Mouse (Mus musculus): ENCODE measurements around the gene Kiss1r. TPM values are rescaled to one million over a fixed set of nuclear protein-coding genes. Genes with fewer than 3 reads are reported as not detected.

Kiss1r gene
- total RNA-seq (2023), result 0.65 TPM

DNA sequence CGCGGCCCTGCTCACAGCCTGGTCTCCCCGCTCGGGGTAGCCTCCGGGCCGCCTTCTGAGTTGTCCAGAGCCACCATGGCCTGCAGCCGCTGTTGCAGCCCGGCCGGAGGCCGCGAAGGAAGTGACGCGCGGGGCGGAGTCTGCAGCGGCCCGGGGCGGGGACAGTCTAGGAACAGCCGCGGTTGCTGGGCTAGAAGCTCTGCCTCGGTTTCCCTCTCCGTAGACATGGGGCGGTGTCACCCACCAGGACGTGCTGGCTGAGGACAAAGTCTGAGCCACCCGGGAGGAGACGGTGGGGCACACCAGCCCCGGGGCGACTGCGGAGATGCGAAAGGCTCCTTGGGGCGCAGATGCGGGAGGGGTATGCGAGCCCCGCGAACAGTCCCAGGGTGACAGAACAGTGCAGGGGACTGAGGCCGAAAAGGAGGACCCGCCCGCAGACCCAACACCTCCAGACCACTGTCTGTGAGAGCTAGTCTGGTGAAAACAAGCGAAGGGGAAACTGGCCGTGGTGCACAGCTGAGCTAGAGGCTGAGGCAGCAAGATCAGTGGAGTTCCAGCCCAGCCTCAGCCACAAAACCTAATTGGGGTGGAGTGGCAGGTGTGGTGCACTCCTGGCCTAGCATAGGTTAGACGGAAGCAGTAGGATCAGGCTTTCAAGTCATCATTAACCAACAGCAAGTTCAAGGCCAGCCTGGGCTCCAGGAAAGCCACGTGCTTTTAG lies at the start of gene Kiss1r:
Kiss1r (plus strand) TSS at position 164 of the 724 bp plus-strand sequence.

GRCm38 (mm10) chr10:79874290-79874862 lies 42.4 kb upstream of the Kiss1r start, which contains the start of the genes Prtn3 and Plppr3:
Gene Prtn3, plus strand, starts transcription at chr10:79874476.
Gene Plppr3, minus strand, starts transcription at chr10:79874634.

GRCm38 (mm10) chr10:79886054-79886453 lies 30.7 kb upstream of the Kiss1r start, which contains the start of gene Elane:
Gene Elane, plus strand, starts transcription at chr10:79886247.

GRCm38 (mm10) chr10:79890670-79891069 lies 26.1 kb upstream of the Kiss1r start, which contains the start of gene Cfd:
Gene Cfd, plus strand, starts transcription at chr10:79890853.

GRCm38 (mm10) chr10:79908167-79909091 lies 8.3 kb upstream of the Kiss1r start, which contains the start of gene Med16:
Gene Med16, minus strand, starts transcription at chr10:79908923.

GRCm38 (mm10) chr10:79910556-79910955 lies 6.2 kb upstream of the Kiss1r start, which contains the start of gene Gm26602:
Gene Gm26602, plus strand, starts transcription at chr10:79910856.

DNA sequence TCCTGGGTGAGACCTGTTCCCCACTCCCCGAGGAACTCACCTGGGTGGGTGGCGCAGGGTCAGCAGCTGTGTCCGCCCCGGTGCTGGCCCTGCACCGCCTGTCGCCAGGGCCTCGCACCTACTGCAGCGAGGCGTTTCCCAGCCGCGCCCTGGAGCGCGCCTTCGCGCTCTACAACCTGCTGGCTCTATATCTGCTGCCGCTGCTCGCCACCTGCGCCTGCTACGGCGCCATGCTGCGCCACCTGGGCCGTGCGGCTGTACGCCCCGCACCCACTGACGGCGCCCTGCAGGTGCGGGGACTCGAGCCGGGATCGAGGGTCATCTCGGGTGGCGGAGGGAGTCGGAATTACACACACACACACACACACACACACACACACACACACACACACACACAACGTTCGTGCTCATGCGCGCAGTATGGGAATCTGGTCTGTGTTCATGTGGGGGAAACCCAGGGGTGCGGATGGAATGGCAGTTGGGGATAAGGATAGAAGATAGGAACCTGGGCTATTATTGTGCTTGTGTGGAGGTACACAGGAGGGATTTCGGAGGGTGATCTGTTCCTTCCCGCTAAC lies 4.3 kb downstream of the Kiss1r start, which contains the start of gene R3hdm4:
R3hdm4 (minus strand) TSS at position 251 of the 578 bp plus-strand sequence.

GRCm38 (mm10) chr10:79926491-79927323 lies 9.9 kb downstream of the Kiss1r start, which contains the start of gene Arid3a:
Gene Arid3a, plus strand, starts transcription at chr10:79927043.

DNA sequence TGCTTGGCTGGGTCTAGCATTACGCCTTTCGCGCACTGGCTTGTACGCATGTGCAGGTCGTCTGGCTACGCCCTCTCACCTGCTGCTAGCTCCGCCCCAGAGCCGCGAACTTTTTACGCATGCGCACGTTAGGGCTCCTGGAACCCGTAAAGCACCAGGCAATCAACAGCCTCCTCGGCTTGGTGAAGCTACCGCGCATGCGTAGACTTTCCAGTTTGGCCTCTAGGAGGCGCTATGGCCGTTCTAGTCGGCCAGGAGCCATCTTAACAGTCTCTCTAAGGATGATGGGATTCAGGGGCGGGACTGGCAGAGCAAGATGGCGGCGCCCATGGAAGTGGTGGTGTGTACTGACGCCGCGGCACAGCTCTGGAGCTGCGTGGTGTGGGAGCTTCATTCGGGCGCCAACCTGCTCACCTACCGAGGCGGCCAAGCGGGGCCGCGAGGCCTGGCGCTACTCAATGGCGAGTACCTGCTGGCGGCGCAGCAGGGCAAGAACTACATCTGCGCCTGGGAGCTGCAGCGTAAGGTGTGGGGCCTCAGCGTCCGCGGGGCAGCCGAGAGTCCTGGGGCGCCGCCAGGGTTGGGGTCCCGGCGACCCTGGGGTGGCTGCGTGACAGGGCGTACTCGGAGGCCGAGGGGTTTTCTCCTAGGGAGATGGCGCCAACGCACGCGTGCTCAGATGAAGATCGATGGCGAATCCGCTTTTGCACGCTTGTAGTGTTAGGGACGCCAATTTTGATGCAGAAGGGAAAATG lies 43.3 kb downstream of the Kiss1r start, which contains the start of gene Wdr18:
Wdr18 (plus strand) TSS at position 306 of the 755 bp plus-strand sequence.

DNA sequence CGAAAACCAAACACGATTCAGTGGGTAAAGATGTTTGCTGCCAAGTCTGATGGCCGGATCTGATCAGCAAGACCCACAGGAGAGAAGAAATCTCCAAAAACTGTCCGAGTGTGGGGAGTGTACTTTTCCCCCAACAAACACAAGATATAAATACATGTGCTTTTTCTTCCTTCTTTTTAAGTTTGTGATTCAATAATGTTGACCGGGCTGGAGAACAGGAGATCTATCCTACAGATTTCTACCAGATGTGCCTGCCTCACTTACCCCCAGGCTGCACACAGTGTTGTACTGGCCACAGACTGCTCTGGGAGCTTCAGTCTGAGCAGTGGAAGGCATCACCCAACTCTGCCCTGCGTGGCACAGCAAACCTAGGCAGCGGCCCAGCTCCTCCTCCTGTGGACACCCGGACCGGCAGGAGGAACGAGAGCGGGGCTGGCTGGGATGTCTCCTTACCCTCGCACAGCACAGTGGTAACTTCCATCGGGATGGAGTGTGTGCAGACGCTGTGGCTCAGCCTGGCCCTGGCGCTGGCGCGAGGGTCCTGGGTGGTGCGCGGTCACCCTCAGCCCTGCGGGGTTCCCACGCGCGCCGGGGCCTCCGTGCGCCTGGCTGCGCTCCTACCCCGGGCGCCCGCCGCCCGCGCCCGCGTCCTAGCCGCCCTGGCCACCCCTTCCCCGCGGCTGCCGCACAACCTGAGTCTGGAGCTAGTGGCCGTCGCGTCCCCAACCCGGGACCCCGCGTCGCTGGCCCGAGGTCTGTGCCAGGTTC lies 53.8 kb downstream of the Kiss1r start, which contains the start of gene Grin3b:
Grin3b (plus strand) TSS at position 301 of the 768 bp plus-strand sequence.

Other genes with a start within 250 kb of the Kiss1r start
- 22.8 TPM for gene Tpgs1, start 247.6 kb upstream of the Kiss1r start, total RNA-seq (2023)
- 93.4 TPM for gene Cdc34, start 234.8 kb upstream of the Kiss1r start, total RNA-seq (2023)
- 3.2 TPM for gene Gzmm, start 228.0 kb upstream of the Kiss1r start, total RNA-seq (2023)
- 99.5 TPM for gene Bsg, start 212.5 kb upstream of the Kiss1r start, total RNA-seq (2023)
- not detected for gene Hcn2, start 200.3 kb upstream of the Kiss1r start, total RNA-seq (2023)
- 69.9 TPM for gene Polrmt, start 170.4 kb upstream of the Kiss1r start, total RNA-seq (2023)
- gene Fgf22, start 161.9 kb upstream of the Kiss1r start, total RNA-seq (2023), result not detected
- 71.9 TPM for gene Rnf126, start 150.0 kb upstream of the Kiss1r start, total RNA-seq (2023)
- gene Fstl3, start 139.7 kb upstream of the Kiss1r start, total RNA-seq (2023), result 1.2 TPM
- not detected for gene Prss57, start 126.0 kb upstream of the Kiss1r start, total RNA-seq (2023)
- 6.7 TPM for gene Palm, start 123.4 kb upstream of the Kiss1r start, total RNA-seq (2023)
- gene Misp, start 96.0 kb upstream of the Kiss1r start, total RNA-seq (2023), result not detected
- 783 TPM for gene Ptbp1, start 62.5 kb upstream of the Kiss1r start, total RNA-seq (2023)
- not detected for gene Prtn3, start 42.5 kb upstream of the Kiss1r start, total RNA-seq (2023)
- gene Plppr3, start 42.3 kb upstream of the Kiss1r start, total RNA-seq (2023), result 1.0 TPM
- gene Elane, start 30.7 kb upstream of the Kiss1r start, total RNA-seq (2023), result 0.83 TPM
- not detected for gene Cfd, start 26.1 kb upstream of the Kiss1r start, total RNA-seq (2023)
- 59.4 TPM for gene Med16, start 8.0 kb upstream of the Kiss1r start, total RNA-seq (2023)
- gene Gm26602, start 6.1 kb upstream of the Kiss1r start, total RNA-seq (2023), result not detected
- gene R3hdm4, start 4.2 kb downstream of the Kiss1r start, total RNA-seq (2023), result 119 TPM
- 8.4 TPM for gene Arid3a, start 10.1 kb downstream of the Kiss1r start, total RNA-seq (2023)
- 48.5 TPM for gene Wdr18, start 43.2 kb downstream of the Kiss1r start, total RNA-seq (2023)
- gene Grin3b, start 53.7 kb downstream of the Kiss1r start, total RNA-seq (2023), result 0.68 TPM
- 158 TPM for gene Tmem259, start 67.4 kb downstream of the Kiss1r start, total RNA-seq (2023)
- 442 TPM for gene Cnn2, start 71.6 kb downstream of the Kiss1r start, total RNA-seq (2023)
- 80.3 TPM for gene Abca7, start 79.5 kb downstream of the Kiss1r start, total RNA-seq (2023)
- gene Arhgap45, start 99.7 kb downstream of the Kiss1r start, total RNA-seq (2023), result 901 TPM
- 75.3 TPM for gene Polr2e, start 122.8 kb downstream of the Kiss1r start, total RNA-seq (2023)
- 154 TPM for gene Gpx4, start 130.2 kb downstream of the Kiss1r start, total RNA-seq (2023)
- 103 TPM for gene Sbno2, start 188.6 kb downstream of the Kiss1r start, total RNA-seq (2023)
- 140 TPM for gene Stk11, start 198.8 kb downstream of the Kiss1r start, total RNA-seq (2023)
- 168 TPM for gene Atp5d, start 221.7 kb downstream of the Kiss1r start, total RNA-seq (2023)
- 38.2 TPM for gene Cbarp, start 223.9 kb downstream of the Kiss1r start, total RNA-seq (2023)
- gene Midn, start 231.3 kb downstream of the Kiss1r start, total RNA-seq (2023), result 101 TPM
- 178 TPM for gene Cirbp, start 249.0 kb downstream of the Kiss1r start, total RNA-seq (2023)